In the genomic region with DNA sequence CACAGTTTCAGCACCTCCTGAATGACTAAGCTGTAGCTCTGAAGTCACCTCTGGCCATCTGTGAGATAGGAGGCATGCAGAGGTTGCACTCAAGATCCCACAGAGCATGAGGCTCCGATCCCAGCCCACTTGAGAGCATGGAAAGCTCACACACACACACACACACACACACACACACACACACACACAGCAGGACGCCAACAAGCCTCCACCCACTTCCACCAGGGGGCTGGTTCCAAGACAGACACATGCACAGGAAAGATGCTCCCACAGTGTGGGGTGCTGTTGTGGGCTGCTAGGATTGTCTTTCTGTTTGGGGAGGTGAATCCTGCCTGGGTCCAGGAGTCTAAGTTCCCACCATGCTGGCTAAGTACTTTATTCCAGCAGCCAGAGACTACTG, we compare ENCODE assay signal across 17 mouse cellular contexts. TPM values are rescaled to one million over a fixed set of nuclear protein-coding genes. Genes with fewer than 3 reads are reported as not detected.
DNase-seq lines count a peak whose midpoint lies in the region; ATAC-seq and TF ChIP-seq lines count a peak whose summit lies in the region.
"Had no signal": no experiment of that assay in that cellular context is flagged by ENCODE, and none has a peak within 500 bp of the region (broad histone marks: within the 10 kb centered on the region; RNA-seq: fewer than 3 reads in every experiment).

No protein-coding gene starts in this region.

- H3K27me3 ChIP-seq in intestine, postnatal 0 days (replicated peaks; ENCODE audit: control insufficient read depth, insufficient read depth, low read length), result no peaks in the 10 kb centered on the region
- no peaks in the 10 kb centered on the region for H3K27me3 ChIP-seq in intestine, embryonic 16.5 days (replicated peaks; ENCODE audit: control insufficient read depth, insufficient read depth, low read length)
- no peaks in the 10 kb centered on the region for H3K27me3 ChIP-seq in lung, embryonic 14.5 days (ENCODE audit: insufficient read depth, low read length)
- H3K27me3 ChIP-seq: embryonic facial prominence, embryonic 12.5 days; intestine, embryonic 15.5 days had no signal

- no peak for TF ChIP-seq POLR2A in cortical plate, adult 2 months (IDR thresholded peaks at IDR 0.05; ENCODE audit: extremely low read depth, insufficient read depth, low read length)

- H3K4me2 ChIP-seq in intestine, postnatal 0 days (replicated peaks; ENCODE audit: low read depth), result no peak overlapping the region
- H3K4me2 ChIP-seq in intestine, embryonic 16.5 days (ENCODE audit: low read depth, low read length), result no peak overlapping the region
- no peak overlapping the region for H3K4me2 ChIP-seq in lung, embryonic 14.5 days
- H3K4me2 ChIP-seq: embryonic facial prominence, embryonic 12.5 days; heart, embryonic 12.5 days; intestine, embryonic 15.5 days had no signal

- WGBS in intestine, postnatal 0 days, result 48% methylated on average over 2 of the region's 2 CpGs
- WGBS in intestine, embryonic 16.5 days, result 53% methylated on average over 2 of the region's 2 CpGs
- 55% methylated on average over 2 of the region's 2 CpGs for WGBS in lung, embryonic 14.5 days

- H3K36me3 ChIP-seq in intestine, postnatal 0 days (ENCODE audit: control insufficient read depth, insufficient read depth), result no peaks in the 10 kb centered on the region
- no peaks in the 10 kb centered on the region for H3K36me3 ChIP-seq in intestine, embryonic 16.5 days (ENCODE audit: control insufficient read depth, insufficient read depth, low read length)
- H3K36me3 ChIP-seq in lung, embryonic 14.5 days (ENCODE audit: insufficient read depth), result no peaks in the 10 kb centered on the region
- H3K36me3 ChIP-seq: embryonic facial prominence, embryonic 12.5 days; heart, embryonic 12.5 days; intestine, embryonic 15.5 days had no signal

- H3K27ac ChIP-seq in intestine, postnatal 0 days (ENCODE audit: low read depth, low read length), result no peak overlapping the region
- no peak overlapping the region for H3K27ac ChIP-seq in intestine, embryonic 16.5 days (ENCODE audit: low read length)
- H3K27ac ChIP-seq in lung, embryonic 14.5 days (ENCODE audit: low read depth), result no peak overlapping the region
- H3K27ac ChIP-seq in cortical plate, adult 2 months (ENCODE audit: insufficient read depth, low read length), result 0 out of 2 replicates have a peak overlapping the region, but pooled peaks have one; percentile 17
- H3K27ac ChIP-seq: embryonic facial prominence, embryonic 12.5 days; intestine, embryonic 15.5 days had no signal

- DNase-seq in cerebellum, adult 9-10 months, result peak; percentile 32
- no peak for DNase-seq in cerebellum, adult 8-10 months
- no peak for DNase-seq in lung, embryonic 14.5 days
- DNase-seq in lung, postnatal 36 days, result no peak
- no peak for DNase-seq in adrenal gland, adult 2 months
- DNase-seq: adrenal gland, postnatal 14 days; cerebellum, postnatal 10 days; gastrocnemius, postnatal 25 days; heart, postnatal 36 days had no signal

- ATAC-seq in intestine, postnatal 0 days, result no peak
- ATAC-seq in intestine, embryonic 16.5 days, result no peak
- no peak for ATAC-seq in lung, embryonic 14.5 days (ENCODE audit: insufficient read depth)
- ATAC-seq: forebrain, embryonic 16.5 days; hindbrain, embryonic 16.5 days; intestine, embryonic 15.5 days had no signal

- H3K9me3 ChIP-seq in intestine, postnatal 0 days (ENCODE audit: control insufficient read depth), result no peaks in the 10 kb centered on the region
- no peaks in the 10 kb centered on the region for H3K9me3 ChIP-seq in intestine, embryonic 16.5 days (ENCODE audit: control insufficient read depth, low read length)
- H3K9me3 ChIP-seq in lung, embryonic 14.5 days (ENCODE audit: low read depth, low read length), result no peaks in the 10 kb centered on the region
- H3K9me3 ChIP-seq: embryonic facial prominence, embryonic 12.5 days; heart, embryonic 12.5 days; intestine, embryonic 15.5 days had no signal

- H3K4me1 ChIP-seq in intestine, postnatal 0 days (replicated peaks; ENCODE audit: control insufficient read depth, insufficient read depth, low read length), result no peaks in the 10 kb centered on the region
- H3K4me1 ChIP-seq in intestine, embryonic 16.5 days (ENCODE audit: control insufficient read depth, insufficient read depth, low read length), result no peaks in the 10 kb centered on the region
- H3K4me1 ChIP-seq in lung, embryonic 14.5 days (ENCODE audit: insufficient read depth), result no peaks in the 10 kb centered on the region
- peaks cover 20% of the 10 kb centered on the region for H3K4me1 ChIP-seq in cortical plate, adult 2 months (ENCODE audit: control insufficient read depth, insufficient read depth, low read length)

- H3K4me3 ChIP-seq in intestine, postnatal 0 days (ENCODE audit: low read depth, low read length), result no peak overlapping the region
- H3K4me3 ChIP-seq in intestine, embryonic 16.5 days (ENCODE audit: low read length), result no peak overlapping the region
- H3K4me3 ChIP-seq in lung, embryonic 14.5 days (ENCODE audit: low read depth, low read length), result no peak overlapping the region
- H3K4me3 ChIP-seq in cortical plate, adult 2 months (ENCODE audit: insufficient read depth, low read length), result no peak overlapping the region
- H3K4me3 ChIP-seq: embryonic facial prominence, embryonic 12.5 days; heart, embryonic 12.5 days; intestine, embryonic 15.5 days had no signal

- peak; percentile 24; the same call in 1 of the 2 replicates for TF ChIP-seq CTCF in intestine, postnatal 0 days (IDR thresholded peaks at IDR 0.05; ENCODE audit: low read depth)
- TF ChIP-seq CTCF in lung, embryonic 14.5 days (IDR thresholded peaks at IDR 0.05; ENCODE audit: low read depth), result 0 out of 2 replicates have a peak, but pooled peaks have one; percentile 7
- no peak for TF ChIP-seq CTCF in cortical plate, adult 2 months (IDR thresholded peaks at IDR 0.05; ENCODE audit: extremely low read depth, insufficient read depth, low read length)

- H3K9ac ChIP-seq in intestine, postnatal 0 days (ENCODE audit: low read depth, low read length), result no peak overlapping the region
- H3K9ac ChIP-seq in intestine, embryonic 16.5 days (ENCODE audit: low read depth, low read length), result no peak overlapping the region
- no peak overlapping the region for H3K9ac ChIP-seq in lung, embryonic 14.5 days
- H3K9ac ChIP-seq: embryonic facial prominence, embryonic 12.5 days; heart, embryonic 12.5 days; intestine, embryonic 15.5 days had no signal

RNA-seq across cellular contexts. Expression of a gene that starts 29.0 kb away (rescaled TPM):
- 13.3 and 14.8 TPM in 2 replicates for polyA plus RNA-seq in intestine, postnatal 0 days (2015; fragmentation: Nextera tagmentation; extraction: Ambion mirVana)
- 12.2 and 13.3 TPM in 2 replicates for polyA plus RNA-seq in intestine, embryonic 16.5 days (2015; fragmentation: Nextera tagmentation; extraction: Ambion mirVana)
- 14.4 and 16.1 TPM in 2 replicates for polyA plus RNA-seq in lung, embryonic 14.5 days (2014; fragmentation: Nextera tagmentation; extraction: Ambion mirVana)
- polyA plus RNA-seq in cortical plate, adult 2 months (2012; rRNA removed), result 1,426 and 1,489 TPM in 2 replicates
- 10 to 100 TPM; 34.9 to 40.4 TPM for total RNA-seq in adrenal gland, adult 2 months (2021)
- 73.8 and 87.2 TPM in 2 replicates for polyA plus RNA-seq in adrenal gland, adult 2 months (2012; rRNA removed)

Comparison
In these comparisons a context has a peak if more than half of its experiments do, and no peak if none do; other contexts are left out.
1. RNA of a gene that starts 29.0 kb away (polyA plus RNA-seq): 1,426 to 1,489 TPM in cortical plate, adult 2 months; 73.8 to 87.2 TPM in adrenal gland, adult 2 months, 14.4 to 16.1 TPM in lung, embryonic 14.5 days, 13.3 to 14.8 TPM in intestine, postnatal 0 days and 12.2 to 13.3 TPM in intestine, embryonic 16.5 days; every median in the first group is over 10 times any median in the second.